Comparison of ENCODE assay signal across 21 mouse cellular contexts in the genomic region with DNA sequence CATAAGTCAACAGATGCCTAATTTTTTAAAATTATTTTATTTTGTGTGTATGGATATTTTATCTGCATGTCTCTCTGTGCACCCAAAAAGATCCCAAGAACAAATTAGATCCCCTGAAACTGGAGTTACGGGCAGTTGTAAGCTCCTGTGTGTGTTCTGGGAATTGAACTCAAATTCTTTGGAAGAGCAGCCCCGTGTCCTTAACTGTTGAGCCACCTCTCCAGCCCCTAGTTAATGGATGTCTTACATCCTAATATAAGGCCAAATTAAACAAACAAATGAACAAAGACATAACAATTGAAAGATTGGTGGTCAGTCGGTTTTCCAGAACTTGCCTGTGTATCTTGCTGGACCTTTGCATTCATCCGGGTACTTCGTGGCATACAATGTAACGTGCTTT. TPM values are rescaled to one million over a fixed set of nuclear protein-coding genes. Genes with fewer than 3 reads are reported as not detected.
DNase-seq lines count a peak whose midpoint lies in the region; ATAC-seq and TF ChIP-seq lines count a peak whose summit lies in the region.
"Had no signal": no experiment of that assay in that cellular context is flagged by ENCODE, and none has a peak within 500 bp of the region (broad histone marks: within the 10 kb centered on the region; RNA-seq: fewer than 3 reads in every experiment).

No protein-coding gene starts in this region.

- no peaks in the 10 kb centered on the region for H3K4me1 ChIP-seq in kidney, adult 2 months (ENCODE audit: control insufficient read depth, insufficient read depth, low read length)
- peaks cover 17% of the 10 kb centered on the region for H3K4me1 ChIP-seq in liver, adult 2 months (ENCODE audit: control insufficient read depth, insufficient read depth, low read length)
- no peaks in the 10 kb centered on the region for H3K4me1 ChIP-seq in liver, embryonic 11.5 days (replicated peaks; ENCODE audit: control insufficient read depth, insufficient read depth, low read length)
- peaks cover 18% of the 10 kb centered on the region for H3K4me1 ChIP-seq in small intestine, adult 2 months (ENCODE audit: control insufficient read depth, insufficient read depth, insufficient read length, low read length)

- H3K79me2 ChIP-seq in liver, adult 2 months (ENCODE audit: control insufficient read depth, insufficient read depth, low read length): no peaks in the 10 kb centered on the region

- no peak for ATAC-seq in liver, embryonic 11.5 days (replicated peaks; ENCODE audit: low FRiP score)
- ATAC-seq: activated CD4-positive, CD25-positive, alpha-beta regulatory T cell, adult 4 months; CD4-positive, CD25-positive, alpha-beta regulatory T cell, adult 4 months; Patski had no signal

- no peak overlapping the region for H3K9ac ChIP-seq in liver, adult 2 months (ENCODE audit: low read depth, low read length)
- no peak overlapping the region for H3K9ac ChIP-seq in liver, embryonic 11.5 days (ENCODE audit: low read depth, low read length)

- no peaks in the 10 kb centered on the region for H3K36me3 ChIP-seq in kidney, adult 2 months (ENCODE audit: control insufficient read depth, insufficient read depth, low read length)
- H3K36me3 ChIP-seq in liver, adult 2 months (ENCODE audit: control insufficient read depth, insufficient read depth, low read length): no peaks in the 10 kb centered on the region
- H3K36me3 ChIP-seq in liver, embryonic 11.5 days (ENCODE audit: control insufficient read depth, insufficient read depth, low read length): no peaks in the 10 kb centered on the region
- no peaks in the 10 kb centered on the region for H3K36me3 ChIP-seq in small intestine, adult 2 months (ENCODE audit: control insufficient read depth, insufficient read depth, low read length)
- H3K36me3 ChIP-seq: G1E had no signal

- TF ChIP-seq POLR2A in kidney, adult 2 months (IDR thresholded peaks at IDR 0.05; ENCODE audit: low read depth, low read length): no peak
- no peak for TF ChIP-seq POLR2A in liver, adult 2 months (IDR thresholded peaks at IDR 0.05; ENCODE audit: extremely low read depth, insufficient read depth, low read length)
- no peak for TF ChIP-seq POLR2A in small intestine, adult 2 months (IDR thresholded peaks at IDR 0.05; ENCODE audit: low read depth, low read length)

- TF ChIP-seq CTCF in kidney, adult 2 months (conservative IDR thresholded peaks at IDR 0.05; ENCODE audit: insufficient read depth, insufficient read length, low read depth, low read length): no peak
- no peak for TF ChIP-seq CTCF in liver, adult 2 months (IDR thresholded peaks at IDR 0.05; ENCODE audit: low read depth, low read length)
- no peak for TF ChIP-seq CTCF in small intestine, adult 2 months (IDR thresholded peaks at IDR 0.05; ENCODE audit: extremely low read depth, insufficient read length, insufficient replicate concordance, low read depth, low read length)

- no peak overlapping the region for H3K4me2 ChIP-seq in liver, embryonic 11.5 days

- DNase-seq in kidney, adult 2 months: peak; percentile 56
- DNase-seq in kidney, adult 9 months: no peak
- DNase-seq in liver, adult 2 months (ENCODE audit: extremely low read depth, low read depth, low spot score): peak; percentile 59
- no peak for DNase-seq in liver, embryonic 11.5 days (ENCODE audit: low spot score)
- DNase-seq in cerebellum, postnatal 14 days: no peak
- DNase-seq: adrenal gland, adult 2 months; adrenal gland, adult 8-10 months; adrenal gland, postnatal 10 days; adrenal gland, postnatal 14 days; adrenal gland, postnatal 25 days; adrenal gland, postnatal 36 days; B cell, adult 2 months; cerebellum, adult 11 months; cerebellum, adult 11-12 months; cerebellum, adult 18-20 months had no signal

- H3K9me3 ChIP-seq in liver, embryonic 11.5 days (ENCODE audit: control insufficient read depth, low read length): no peaks in the 10 kb centered on the region
- H3K9me3 ChIP-seq: G1E had no signal

- 82% methylated on average over 6 of the region's 6 CpGs for WGBS in kidney, adult 2 months
- WGBS in liver, adult 2 months: 47% methylated on average over 6 of the region's 6 CpGs
- WGBS in liver, embryonic 11.5 days: 83% methylated on average over 6 of the region's 6 CpGs
- 88% methylated on average over 6 of the region's 6 CpGs for WGBS in small intestine, adult 2 months

- no peak overlapping the region for H3K4me3 ChIP-seq in kidney, adult 2 months (ENCODE audit: insufficient read depth, low read depth, low read length)
- no peak overlapping the region for H3K4me3 ChIP-seq in liver, adult 2 months (ENCODE audit: insufficient read depth, low read depth, low read length)
- no peak overlapping the region for H3K4me3 ChIP-seq in liver, embryonic 11.5 days (ENCODE audit: low read depth, low read length)
- no peak overlapping the region for H3K4me3 ChIP-seq in small intestine, adult 2 months (ENCODE audit: low read depth, low read length)

- H3K27me3 ChIP-seq in kidney, adult 2 months (replicated peaks; ENCODE audit: control insufficient read depth, insufficient read depth, low read length): no peaks in the 10 kb centered on the region
- no peaks in the 10 kb centered on the region for H3K27me3 ChIP-seq in liver, adult 2 months (ENCODE audit: control insufficient read depth, insufficient read depth, low read length)
- no peaks in the 10 kb centered on the region for H3K27me3 ChIP-seq in liver, embryonic 11.5 days (replicated peaks; ENCODE audit: control insufficient read depth, insufficient read depth, low read length)
- H3K27me3 ChIP-seq in small intestine, adult 2 months (ENCODE audit: control insufficient read depth, insufficient read depth, low read length): no peaks in the 10 kb centered on the region
- H3K27me3 ChIP-seq: CH12.LX had no signal

- H3K27ac ChIP-seq in kidney, adult 2 months (ENCODE audit: insufficient read depth, low read depth, low read length): no peak overlapping the region
- peak overlapping the region; percentile 33; the same call in 1 of the 2 replicates for H3K27ac ChIP-seq in liver, adult 2 months (replicated peaks; ENCODE audit: insufficient read depth, low read depth, low read length)
- H3K27ac ChIP-seq in liver, embryonic 11.5 days (ENCODE audit: low read depth, low read length): no peak overlapping the region
- peak overlapping the region; percentile 37; the same call in 1 of the 2 replicates for H3K27ac ChIP-seq in small intestine, adult 2 months (ENCODE audit: insufficient read depth, low read depth, low read length)

RNA-seq across cellular contexts. Expression of a gene that starts 6.1 kb away (rescaled TPM):
- 14.2 and 18.4 TPM in 2 replicates for polyA plus RNA-seq in kidney, adult 2 months (2012; rRNA removed)
- total RNA-seq in liver, adult 2 months (2014; rRNA removed): 42.7 and 77.2 TPM in 2 replicates
- polyA plus RNA-seq in liver, adult 2 months (2012; rRNA removed): 84.9 and 92.3 TPM in 2 replicates
- polyA plus RNA-seq in liver, embryonic 11.5 days (2014; fragmentation: Nextera tagmentation; extraction: Ambion mirVana): 0.15 TPM in 1 of 2 replicates, not detected in the other
- 72.0 and 80.7 TPM in 2 replicates for polyA plus RNA-seq in small intestine, adult 2 months (2012; rRNA removed)
- total RNA-seq: G1E had no signal
- polyA plus RNA-seq: G1E, Patski had no signal

Comparison
In these comparisons a context has a peak if more than half of its experiments do, and no peak if none do; other contexts are left out.
1. DNase-seq: peak in kidney, adult 2 months (single experiment) and liver, adult 2 months (single experiment); none in kidney, adult 9 months (single experiment), liver, embryonic 11.5 days (single experiment) and cerebellum, postnatal 14 days (0 of 2).
2. H3K27ac ChIP-seq: peak in liver, adult 2 months (single experiment) and small intestine, adult 2 months (single experiment); none in kidney, adult 2 months (single experiment) and liver, embryonic 11.5 days (single experiment).
3. RNA of a gene that starts 6.1 kb away (polyA plus RNA-seq): 84.9 to 92.3 TPM in liver, adult 2 months, 72.0 to 80.7 TPM in small intestine, adult 2 months and 14.2 to 18.4 TPM in kidney, adult 2 months; 0.15 TPM in liver, embryonic 11.5 days; every median in the first group is over 10 times any median in the second.